ENCODE assay signal across 9 mouse cellular contexts in the genomic region with DNA sequence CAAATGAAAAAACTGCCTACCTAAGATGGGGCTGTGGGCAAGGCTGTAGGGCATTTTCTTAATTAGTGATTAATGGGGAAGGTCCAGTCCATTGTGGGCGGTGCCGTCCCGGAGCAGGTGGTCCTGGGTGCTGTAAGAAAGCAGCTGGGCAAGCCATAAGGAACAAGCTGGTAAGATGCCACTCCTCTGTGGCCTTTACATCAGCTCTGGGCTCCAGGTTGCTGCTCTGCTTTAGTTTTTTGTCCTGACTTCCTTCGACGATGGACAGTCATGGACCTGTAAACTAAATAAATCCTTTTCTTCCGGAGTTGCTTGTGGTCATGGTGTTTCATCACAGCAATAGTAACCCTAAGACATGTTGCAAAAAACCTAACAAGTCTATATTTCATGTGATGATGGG. TPM values are rescaled to one million over a fixed set of nuclear protein-coding genes. Genes with fewer than 3 reads are reported as not detected.
DNase-seq lines count a peak whose midpoint lies in the region; ATAC-seq and TF ChIP-seq lines count a peak whose summit lies in the region.
"Had no signal": no experiment of that assay in that cellular context is flagged by ENCODE, and none has a peak within 500 bp of the region (broad histone marks: within the 10 kb centered on the region; RNA-seq: fewer than 3 reads in every experiment).

No protein-coding gene starts in this region.

- no peaks in the 10 kb centered on the region for H3K9me3 ChIP-seq in embryonic facial prominence, embryonic 12.5 days
- no peaks in the 10 kb centered on the region for H3K9me3 ChIP-seq in intestine, embryonic 16.5 days (ENCODE audit: control insufficient read depth, low read length)
- no peaks in the 10 kb centered on the region for H3K9me3 ChIP-seq in midbrain, postnatal 0 days (ENCODE audit: low read length)

- ATAC-seq in embryonic facial prominence, embryonic 12.5 days (ENCODE audit: insufficient number of reproducible peaks, insufficient read depth, low FRiP score, low TSS enrichment) = no peak
- ATAC-seq in intestine, embryonic 16.5 days = 0 out of 2 replicates have a peak, but pooled peaks have one; percentile 7
- ATAC-seq in midbrain, postnatal 0 days (ENCODE audit: low FRiP score) = peak; percentile 0; the same call in 1 of the 2 replicates
- ATAC-seq in frontal cortex, adult (ENCODE audit: low TSS enrichment) = no peak
- no peak for ATAC-seq in monocyte, adult 5-6 weeks (replicated peaks; ENCODE audit: insufficient number of reproducible peaks, low FRiP score, low TSS enrichment, poor library complexity, severe bottlenecking)

- H3K4me3 ChIP-seq in embryonic facial prominence, embryonic 12.5 days = no peak overlapping the region
- peak overlapping the region; percentile 5; the same call in 1 of the 2 replicates for H3K4me3 ChIP-seq in intestine, embryonic 16.5 days (ENCODE audit: low read length)
- H3K4me3 ChIP-seq in midbrain, postnatal 0 days (ENCODE audit: low read depth, low read length) = peak overlapping the region; percentile 8; the same call in 1 of the 2 replicates

- peak; percentile 20 for DNase-seq in kidney, adult 9 months
- no peak for DNase-seq in kidney, adult 8-10 months
- DNase-seq in midbrain, postnatal 0 days (ENCODE audit: low spot score) = no peak
- no peak for DNase-seq in left cerebral cortex, adult 9 months (ENCODE audit: low spot score in 2 of 2)

- no peaks in the 10 kb centered on the region for H3K27me3 ChIP-seq in embryonic facial prominence, embryonic 12.5 days
- no peaks in the 10 kb centered on the region for H3K27me3 ChIP-seq in intestine, embryonic 16.5 days (replicated peaks; ENCODE audit: control insufficient read depth, insufficient read depth, low read length)
- no peaks in the 10 kb centered on the region for H3K27me3 ChIP-seq in midbrain, postnatal 0 days (ENCODE audit: insufficient read depth, low read length)

- H3K36me3 ChIP-seq in embryonic facial prominence, embryonic 12.5 days = no peaks in the 10 kb centered on the region
- no peaks in the 10 kb centered on the region for H3K36me3 ChIP-seq in intestine, embryonic 16.5 days (ENCODE audit: control insufficient read depth, insufficient read depth, low read length)
- no peaks in the 10 kb centered on the region for H3K36me3 ChIP-seq in midbrain, postnatal 0 days (ENCODE audit: insufficient read depth, low read length)

- H3K27ac ChIP-seq in embryonic facial prominence, embryonic 12.5 days = no peak overlapping the region
- no peak overlapping the region for H3K27ac ChIP-seq in intestine, embryonic 16.5 days (ENCODE audit: low read length)
- H3K27ac ChIP-seq in midbrain, postnatal 0 days (ENCODE audit: low read depth, low read length) = peak overlapping the region; percentile 57

- peaks cover 33% of the 10 kb centered on the region for H3K4me1 ChIP-seq in embryonic facial prominence, embryonic 12.5 days
- H3K4me1 ChIP-seq in intestine, embryonic 16.5 days (ENCODE audit: control insufficient read depth, insufficient read depth, low read length) = peaks cover 19% of the 10 kb centered on the region
- peaks cover 9% of the 10 kb centered on the region for H3K4me1 ChIP-seq in midbrain, postnatal 0 days (ENCODE audit: insufficient read depth, low read length)

- TF ChIP-seq CTCF in midbrain, postnatal 0 days (IDR thresholded peaks at IDR 0.05) = no peak

- 13% methylated on average over 6 of the region's 6 CpGs for WGBS in embryonic facial prominence, embryonic 12.5 days
- 14% methylated on average over 6 of the region's 6 CpGs for WGBS in intestine, embryonic 16.5 days
- WGBS in midbrain, postnatal 0 days = 10% methylated on average over 6 of the region's 6 CpGs

- H3K9ac ChIP-seq in embryonic facial prominence, embryonic 12.5 days = no peak overlapping the region
- peak overlapping the region; percentile 30; the same call in 1 of the 2 replicates for H3K9ac ChIP-seq in intestine, embryonic 16.5 days (ENCODE audit: low read depth, low read length)
- 0 out of 2 replicates have a peak overlapping the region, but pooled peaks have one; percentile 50 for H3K9ac ChIP-seq in midbrain, postnatal 0 days (replicated peaks; ENCODE audit: low read length, poor library complexity, severe bottlenecking)

- H3K4me2 ChIP-seq in embryonic facial prominence, embryonic 12.5 days (replicated peaks) = peak overlapping the region; percentile 48
- peak overlapping the region; percentile 73 for H3K4me2 ChIP-seq in intestine, embryonic 16.5 days (ENCODE audit: low read depth, low read length)
- H3K4me2 ChIP-seq in midbrain, postnatal 0 days (ENCODE audit: low read depth, low read length, poor library complexity, severe bottlenecking) = peak overlapping the region; percentile 63

RNA-seq across cellular contexts. Expression of gene Ccn6, which starts 7.1 kb away (rescaled TPM):
- 0.48 and 0.50 TPM in 2 replicates for polyA plus RNA-seq in embryonic facial prominence, embryonic 12.5 days (2016; fragmentation: Nextera tagmentation; extraction: Ambion mirVana)
- polyA plus RNA-seq in intestine, embryonic 16.5 days (2015; fragmentation: Nextera tagmentation; extraction: Ambion mirVana) = 0.16 and 0.20 TPM in 2 replicates
- total RNA-seq in midbrain, postnatal 0 days (2014; rRNA removed) = 0.38 and 0.93 TPM in 2 replicates
- polyA plus RNA-seq in midbrain, postnatal 0 days (2015; fragmentation: Nextera tagmentation; extraction: Ambion mirVana) = 0.32 and 0.37 TPM in 2 replicates
- total RNA-seq in monocyte, adult 5-6 weeks (2017) = not detected in 3 replicates
- total RNA-seq: MEL had no signal

RNA-seq across cellular contexts. Expression of gene Tube1, which starts 36.9 kb away (rescaled TPM):
- 20.1 and 23.4 TPM in 2 replicates for polyA plus RNA-seq in embryonic facial prominence, embryonic 12.5 days (2016; fragmentation: Nextera tagmentation; extraction: Ambion mirVana)
- 9.7 and 11.7 TPM in 2 replicates for polyA plus RNA-seq in intestine, embryonic 16.5 days (2015; fragmentation: Nextera tagmentation; extraction: Ambion mirVana)
- 7.6 and 8.6 TPM in 2 replicates for total RNA-seq in midbrain, postnatal 0 days (2014; rRNA removed)
- 2.4 and 3.6 TPM in 2 replicates for polyA plus RNA-seq in midbrain, postnatal 0 days (2015; fragmentation: Nextera tagmentation; extraction: Ambion mirVana)
- 1.3 to 3.2 TPM (median 1.4 TPM) in 3 replicates for total RNA-seq in monocyte, adult 5-6 weeks (2017)

RNA-seq across cellular contexts. Expression of gene Fam229b, which starts 37.0 kb away (rescaled TPM):
- polyA plus RNA-seq in embryonic facial prominence, embryonic 12.5 days (2016; fragmentation: Nextera tagmentation; extraction: Ambion mirVana) = 16.5 TPM in 2 replicates
- 4.6 and 5.3 TPM in 2 replicates for polyA plus RNA-seq in intestine, embryonic 16.5 days (2015; fragmentation: Nextera tagmentation; extraction: Ambion mirVana)
- total RNA-seq in midbrain, postnatal 0 days (2014; rRNA removed) = 15.3 and 33.0 TPM in 2 replicates
- 44.4 and 44.6 TPM in 2 replicates for polyA plus RNA-seq in midbrain, postnatal 0 days (2015; fragmentation: Nextera tagmentation; extraction: Ambion mirVana)
- total RNA-seq in monocyte, adult 5-6 weeks (2017) = 0.86 to 4.7 TPM in 2 of 3 replicates, not detected in the other

Comparison
In these comparisons a context has a peak if more than half of its experiments do, and no peak if none do; other contexts are left out.
1. ATAC-seq: peak in intestine, embryonic 16.5 days (single experiment) and midbrain, postnatal 0 days (single experiment); none in embryonic facial prominence, embryonic 12.5 days (single experiment), frontal cortex, adult (single experiment) and monocyte, adult 5-6 weeks (single experiment).
2. Peak in every context shown above with its lines, with median percentiles within 50 percentile points of each other: H3K4me2 ChIP-seq.